Mouse (Mus musculus): ENCODE data around the gene Apobec3. TPM values are rescaled to one million over a fixed set of nuclear protein-coding genes. Genes with fewer than 3 reads are reported as not detected.
"Not testable (repeated sequence)": the region's sequence is repeated elsewhere in the genome, so short reads cannot be mapped to it uniquely, and the experiment has no call there.

The Apobec3 gene
- polyA plus RNA-seq, 1 experiment from 2014 or later: 9.7 TPM

DNA sequence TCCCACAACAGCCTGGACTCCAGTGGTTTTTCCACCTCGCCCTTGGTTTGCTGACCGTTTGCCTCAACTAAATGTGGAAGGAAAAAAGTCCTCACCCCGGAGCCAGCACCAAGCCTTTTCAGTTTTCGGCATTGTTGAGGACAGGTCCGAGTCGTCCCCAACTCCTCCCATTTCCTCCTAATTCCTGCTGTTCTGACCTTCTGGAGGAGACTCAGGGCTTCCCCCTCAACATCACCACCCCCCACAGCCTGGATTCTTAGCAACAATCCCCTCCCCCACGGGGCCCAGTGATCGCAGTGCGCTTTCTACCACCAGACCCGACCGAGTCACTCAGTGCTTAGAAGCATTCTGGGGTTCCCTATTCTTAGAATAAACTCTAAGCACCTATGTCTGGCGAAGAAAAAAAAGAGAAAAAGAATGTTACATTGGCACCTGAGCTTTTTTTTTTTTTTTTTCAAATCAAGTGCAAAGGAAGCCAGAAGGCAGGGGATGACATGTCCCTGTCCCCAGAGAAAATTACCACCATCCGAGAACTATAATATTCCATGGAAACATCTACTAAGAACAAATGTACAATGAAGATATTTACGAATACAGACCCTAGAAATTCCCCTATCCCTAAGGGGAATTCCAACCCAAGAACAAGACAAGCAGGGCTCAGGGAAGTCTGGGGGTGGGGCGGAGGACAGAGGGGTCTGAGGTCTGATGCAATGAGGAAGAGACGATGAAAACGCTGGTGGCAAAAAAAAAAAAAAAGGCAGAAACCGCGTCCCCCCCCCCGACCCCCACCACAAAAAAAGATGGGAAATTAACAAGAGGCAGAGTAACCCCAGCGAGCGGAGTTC is 42.4 kb downstream of the Apobec3 start:
- 1% methylated on average over 22 of the region's 22 CpGs for WGBS
- no peaks in the 10 kb centered on the region for H3K9me3 ChIP-seq (ENCODE audit: control insufficient read depth, low read length)
- peak; percentile 34 for DNase-seq (ENCODE audit: low spot score)
- H3K4me2 ChIP-seq (ENCODE audit: low read depth, severe bottlenecking): no peak overlapping the region
- no peak overlapping the region for H3K27ac ChIP-seq (replicated peaks; ENCODE audit: low read depth, low read length)
- H3K27me3 ChIP-seq (ENCODE audit: control insufficient read depth, insufficient read depth, low read length): peaks cover 41% of the 10 kb centered on the region
- H3K36me3 ChIP-seq (ENCODE audit: control insufficient read depth, insufficient read depth, low read length): no peaks in the 10 kb centered on the region
- no peak for ATAC-seq (ENCODE audit: insufficient number of reproducible peaks, low FRiP score, low TSS enrichment, low read depth)
- no peak overlapping the region for H3K4me3 ChIP-seq (ENCODE audit: low read depth, low read length)
- H3K4me1 ChIP-seq (ENCODE audit: control insufficient read depth, insufficient read depth, low read length): peaks cover 16% of the 10 kb centered on the region; the same call in 1 of the 2 replicates
- no peak overlapping the region for H3K9ac ChIP-seq (ENCODE audit: low read length)

DNA sequence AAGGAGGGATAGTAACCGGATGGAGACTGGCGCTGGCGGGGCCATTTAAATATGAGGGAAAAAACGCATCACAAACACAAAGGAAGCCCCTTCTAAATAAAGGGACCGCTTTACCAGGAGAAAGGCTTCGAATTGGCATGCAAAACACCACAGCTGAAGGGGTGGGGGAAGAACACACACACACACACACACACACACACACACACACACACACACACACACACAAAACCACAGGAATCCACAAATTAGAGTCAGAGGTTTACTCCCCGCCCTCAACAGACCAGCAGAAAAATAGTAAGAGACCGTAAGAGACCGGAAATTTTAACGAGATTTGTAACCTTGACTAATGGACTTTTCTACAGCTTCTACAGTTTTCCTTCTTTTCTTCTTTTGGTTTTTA is 43.3 kb downstream of the Apobec3 start:
- Histone ChIP-seq H3K9me3 (ENCODE audit: control insufficient read depth, low read length) (no peaks in the 10 kb centered on the region), H3K4me3 (ENCODE audit: low read depth, low read length) (no peak overlapping the region), H3K36me3 (ENCODE audit: control insufficient read depth, insufficient read depth, low read length) (no peaks in the 10 kb centered on the region), H3K9ac (ENCODE audit: low read length) (no peak overlapping the region), H3K4me2 (ENCODE audit: low read depth, severe bottlenecking) (no peak overlapping the region), H3K4me1 (ENCODE audit: control insufficient read depth, insufficient read depth, low read length) (peaks cover 16% of the 10 kb centered on the region; the same call in 1 of the 2 replicates), H3K27me3 (ENCODE audit: control insufficient read depth, insufficient read depth, low read length) (peaks cover 41% of the 10 kb centered on the region), H3K27ac (replicated peaks; ENCODE audit: low read depth, low read length) (no peak overlapping the region)
- ATAC-seq (ENCODE audit: insufficient number of reproducible peaks, low FRiP score, low TSS enrichment, low read depth): no peak
- WGBS: 2% methylated on average over 10 of the region's 10 CpGs
- peak; percentile 32 for DNase-seq (ENCODE audit: low spot score)

DNA sequence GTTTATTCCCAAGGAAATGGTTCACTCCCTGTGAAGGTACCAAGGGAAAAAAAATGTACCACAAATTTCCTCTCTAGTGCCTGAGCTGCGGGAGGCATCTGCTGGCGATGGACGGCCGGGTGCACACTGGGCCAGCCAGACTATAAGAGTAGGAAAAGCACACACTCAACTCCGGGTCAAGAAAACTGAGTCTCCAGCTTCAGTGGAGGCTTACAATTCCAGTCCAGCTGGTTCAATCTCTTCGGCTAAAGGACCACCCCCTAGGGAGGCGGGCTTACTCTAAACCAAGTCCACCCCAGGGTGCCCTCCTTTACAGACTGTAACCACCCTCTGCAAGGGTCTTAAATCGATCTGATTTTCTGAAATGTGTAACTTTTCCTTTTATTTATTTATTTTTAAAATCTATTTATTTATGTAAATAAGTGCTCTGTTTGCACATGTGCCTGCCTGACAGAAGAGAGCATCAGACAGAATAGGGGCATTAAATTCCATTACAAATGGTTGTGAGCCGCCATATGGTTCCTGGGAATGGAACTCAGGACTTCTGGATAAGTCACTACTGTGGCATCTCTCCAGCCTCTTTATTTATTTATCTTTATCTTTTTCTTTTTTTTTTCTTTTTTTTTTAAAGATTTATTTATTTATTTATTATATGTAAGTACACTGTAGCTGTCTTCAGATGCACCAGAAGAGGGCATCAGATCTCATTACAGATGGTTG is 44.4 kb downstream of the Apobec3 start:
- no peak for ATAC-seq (ENCODE audit: insufficient number of reproducible peaks, low FRiP score, low TSS enrichment, low read depth)
- Histone ChIP-seq H3K27me3 (ENCODE audit: control insufficient read depth, insufficient read depth, low read length) (peaks cover 37% of the 10 kb centered on the region), H3K4me1 (ENCODE audit: control insufficient read depth, insufficient read depth, low read length) (peaks cover 16% of the 10 kb centered on the region; the same call in 1 of the 2 replicates), H3K27ac (replicated peaks; ENCODE audit: low read depth, low read length) (no peak overlapping the region), H3K9ac (ENCODE audit: low read length) (no peak overlapping the region), H3K36me3 (ENCODE audit: control insufficient read depth, insufficient read depth, low read length) (no peaks in the 10 kb centered on the region), H3K9me3 (ENCODE audit: control insufficient read depth, low read length) (no peaks in the 10 kb centered on the region), H3K4me2 (ENCODE audit: low read depth, severe bottlenecking) (no peak overlapping the region), H3K4me3 (ENCODE audit: low read depth, low read length) (no peak overlapping the region)
- 19% methylated on average over 9 of the region's 9 CpGs for WGBS
- no peak for DNase-seq (ENCODE audit: low spot score)

DNA sequence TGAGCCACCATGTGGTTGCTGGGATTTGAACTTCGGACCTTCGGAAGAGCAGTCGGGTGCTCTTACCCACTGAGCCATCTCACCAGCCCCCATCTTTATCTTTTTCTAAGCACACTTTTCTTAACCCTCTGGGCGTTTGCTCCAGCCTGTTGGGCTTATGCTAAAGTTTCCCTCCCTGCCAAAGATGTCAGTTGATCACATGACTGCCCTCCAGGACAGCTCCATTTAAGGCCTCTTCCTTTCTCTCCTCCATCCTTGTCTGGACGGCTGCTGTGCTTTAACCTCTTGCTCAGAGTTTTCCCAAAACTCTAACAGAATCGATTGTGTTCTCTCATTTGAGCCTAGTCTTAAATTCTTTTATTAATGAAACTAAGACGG is 44.9 kb downstream of the Apobec3 start:
- Histone ChIP-seq H3K27me3 (ENCODE audit: control insufficient read depth, insufficient read depth, low read length) (peaks cover 32% of the 10 kb centered on the region), H3K4me1 (ENCODE audit: control insufficient read depth, insufficient read depth, low read length) (peaks cover 16% of the 10 kb centered on the region; the same call in 1 of the 2 replicates), H3K27ac (replicated peaks; ENCODE audit: low read depth, low read length) (no peak overlapping the region), H3K36me3 (ENCODE audit: control insufficient read depth, insufficient read depth, low read length) (no peaks in the 10 kb centered on the region), H3K9me3 (ENCODE audit: control insufficient read depth, low read length) (no peaks in the 10 kb centered on the region), H3K4me3 (ENCODE audit: low read depth, low read length) (no peak overlapping the region), H3K4me2 (ENCODE audit: low read depth, severe bottlenecking) (no peak overlapping the region), H3K9ac (ENCODE audit: low read length) (no peak overlapping the region)
- no peak for DNase-seq (ENCODE audit: low spot score)
- ATAC-seq (ENCODE audit: insufficient number of reproducible peaks, low FRiP score, low TSS enrichment, low read depth): no peak
- 74% methylated on average over 7 of the region's 7 CpGs for WGBS

DNA sequence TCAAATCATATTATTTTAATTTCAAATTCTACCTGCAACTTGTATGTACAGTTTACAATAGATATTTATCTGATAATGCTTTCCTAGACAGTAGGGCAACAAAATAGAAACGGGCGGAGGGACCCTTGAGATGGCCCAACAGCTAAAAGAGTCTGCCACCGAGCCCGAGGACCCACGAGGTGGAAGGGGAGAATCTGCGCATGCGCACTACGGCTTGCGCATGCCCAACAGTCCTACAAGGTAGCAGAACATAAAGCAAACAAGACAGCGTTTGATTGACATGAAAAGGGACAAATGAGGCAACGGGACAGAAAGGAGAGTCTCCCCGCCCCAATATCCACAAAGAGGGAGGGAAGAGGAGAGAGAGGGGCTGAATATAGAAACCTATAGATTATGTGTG is 47.6 kb downstream of the Apobec3 start:
- DNase-seq (ENCODE audit: low spot score): no peak
- Histone ChIP-seq H3K9ac (ENCODE audit: low read length) (no peak overlapping the region), H3K9me3 (ENCODE audit: control insufficient read depth, low read length) (no peaks in the 10 kb centered on the region), H3K4me3 (ENCODE audit: low read depth, low read length) (no peak overlapping the region), H3K27ac (replicated peaks; ENCODE audit: low read depth, low read length) (no peak overlapping the region), H3K27me3 (ENCODE audit: control insufficient read depth, insufficient read depth, low read length) (peaks cover 7% of the 10 kb centered on the region), H3K4me1 (ENCODE audit: control insufficient read depth, insufficient read depth, low read length) (peaks cover 6% of the 10 kb centered on the region; the same call in 1 of the 2 replicates), H3K36me3 (ENCODE audit: control insufficient read depth, insufficient read depth, low read length) (no peaks in the 10 kb centered on the region), H3K4me2 (ENCODE audit: low read depth, severe bottlenecking) (no peak overlapping the region)
- no peak for ATAC-seq (ENCODE audit: insufficient number of reproducible peaks, low FRiP score, low TSS enrichment, low read depth)
- 91% methylated on average over 12 of the region's 12 CpGs for WGBS

DNA sequence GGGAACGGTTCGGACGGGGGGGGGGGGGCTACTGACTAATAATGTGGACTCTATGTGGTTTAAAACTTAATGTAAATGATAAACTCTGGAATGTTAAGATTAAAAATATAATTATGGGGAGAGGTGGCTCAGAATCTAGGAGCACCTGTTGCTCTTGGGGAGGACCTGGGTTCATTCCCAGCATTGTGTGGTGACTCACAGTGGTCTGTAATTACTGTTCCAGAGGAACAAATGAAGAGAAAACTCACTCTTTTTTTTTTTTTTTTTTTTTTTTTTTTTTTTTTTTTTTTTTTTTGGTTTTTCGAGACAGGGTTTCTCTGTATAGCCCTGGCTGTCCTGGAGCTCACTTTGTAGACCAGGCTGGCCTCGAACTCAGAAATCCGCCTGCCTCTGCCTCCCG is 48.0 kb downstream of the Apobec3 start:
- H3K4me3 ChIP-seq (ENCODE audit: low read depth, low read length); H3K36me3 ChIP-seq (ENCODE audit: control insufficient read depth, insufficient read depth, low read length); H3K27ac ChIP-seq (replicated peaks; ENCODE audit: low read depth, low read length); H3K4me1 ChIP-seq (ENCODE audit: control insufficient read depth, insufficient read depth, low read length); H3K9me3 ChIP-seq (ENCODE audit: control insufficient read depth, low read length); H3K27me3 ChIP-seq (ENCODE audit: control insufficient read depth, insufficient read depth, low read length); H3K9ac ChIP-seq (ENCODE audit: low read length); ATAC-seq (ENCODE audit: insufficient number of reproducible peaks, low FRiP score, low TSS enrichment, low read depth); H3K4me2 ChIP-seq (ENCODE audit: low read depth, severe bottlenecking); DNase-seq (ENCODE audit: low spot score): not testable (repeated sequence)
- 83% methylated on average over 5 of the region's 7 CpGs for WGBS

DNA sequence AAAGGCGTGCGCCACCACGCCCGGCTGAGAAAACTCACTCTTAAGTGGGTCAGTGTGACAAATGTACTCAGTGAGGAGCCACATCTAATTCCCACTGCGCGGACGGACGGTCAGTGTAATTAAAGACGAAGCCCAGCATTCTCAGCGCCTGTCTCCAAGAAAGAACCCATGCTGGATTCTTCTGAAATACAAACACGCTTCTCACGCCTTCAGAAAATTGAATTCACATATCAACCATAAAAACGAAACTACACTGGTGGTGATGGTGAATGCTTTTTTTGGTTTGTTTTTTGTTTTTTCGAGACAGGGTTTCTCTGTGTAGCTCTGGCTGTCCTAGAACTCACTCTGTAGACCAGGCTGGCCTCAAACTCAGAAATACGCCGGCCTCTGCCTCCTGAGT is 48.5 kb downstream of the Apobec3 start:
- no peaks in the 10 kb centered on the region for H3K9me3 ChIP-seq (ENCODE audit: control insufficient read depth, low read length)
- 0 out of 2 replicates have a peak, but pooled peaks cover 2% of the 10 kb centered on the region for H3K4me1 ChIP-seq (ENCODE audit: control insufficient read depth, insufficient read depth, low read length)
- no peak for ATAC-seq (ENCODE audit: insufficient number of reproducible peaks, low FRiP score, low TSS enrichment, low read depth)
- 89% methylated on average over 16 of the region's 16 CpGs for WGBS
- H3K27ac ChIP-seq (replicated peaks; ENCODE audit: low read depth, low read length): no peak overlapping the region
- no peak overlapping the region for H3K9ac ChIP-seq (ENCODE audit: low read length)
- H3K4me2 ChIP-seq (ENCODE audit: low read depth, severe bottlenecking): no peak overlapping the region
- H3K4me3 ChIP-seq (ENCODE audit: low read depth, low read length): no peak overlapping the region
- DNase-seq (ENCODE audit: low spot score): no peak
- H3K36me3 ChIP-seq (ENCODE audit: control insufficient read depth, insufficient read depth, low read length): no peaks in the 10 kb centered on the region
- H3K27me3 ChIP-seq (ENCODE audit: control insufficient read depth, insufficient read depth, low read length): no peaks in the 10 kb centered on the region

DNA sequence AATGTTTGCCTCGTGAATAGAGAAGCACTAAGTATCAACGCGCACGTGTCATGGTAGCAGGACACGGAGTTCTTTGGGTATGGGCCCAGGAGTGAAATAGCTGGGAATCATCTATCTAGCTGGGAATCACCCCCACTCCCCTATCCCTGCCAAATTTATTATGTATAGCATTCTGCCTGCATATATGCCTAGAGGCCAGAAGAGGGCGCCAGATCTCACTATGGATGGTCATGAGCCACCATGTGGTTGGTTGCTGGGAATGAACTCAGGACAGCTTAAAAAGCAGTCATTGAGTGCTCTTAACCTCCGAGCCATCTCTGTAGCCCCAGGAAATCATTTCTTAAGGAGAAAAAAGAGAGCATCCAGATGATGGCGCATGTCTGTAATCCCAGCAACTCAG is 49.5 kb downstream of the Apobec3 start:
- Histone ChIP-seq H3K27me3 (ENCODE audit: control insufficient read depth, insufficient read depth, low read length) (no peaks in the 10 kb centered on the region), H3K9ac (ENCODE audit: low read length) (no peak overlapping the region), H3K4me2 (ENCODE audit: low read depth, severe bottlenecking) (no peak overlapping the region), H3K4me1 (ENCODE audit: control insufficient read depth, insufficient read depth, low read length) (no peaks in the 10 kb centered on the region), H3K9me3 (ENCODE audit: control insufficient read depth, low read length) (no peaks in the 10 kb centered on the region), H3K27ac (replicated peaks; ENCODE audit: low read depth, low read length) (no peak overlapping the region), H3K36me3 (ENCODE audit: control insufficient read depth, insufficient read depth, low read length) (no peaks in the 10 kb centered on the region), H3K4me3 (ENCODE audit: low read depth, low read length) (no peak overlapping the region)
- no peak for ATAC-seq (ENCODE audit: insufficient number of reproducible peaks, low FRiP score, low TSS enrichment, low read depth)
- 26% methylated on average over 8 of the region's 8 CpGs for WGBS
- DNase-seq (ENCODE audit: low spot score): peak; percentile 38

Data from limb, embryonic 11.5 days (tissue).